ENCODE assay signal across 19 mouse cellular contexts in genomic region chr4:40545700-40546099, GRCm38 (mm10).
"Had no signal": no experiment of that assay in that cellular context is flagged by ENCODE, and none has a peak within 500 bp of the region (broad histone marks: within the 10 kb centered on the region; RNA-seq: fewer than 3 reads in every experiment).

No protein-coding gene starts in this region.

- DNase-seq: kidney, adult 11 months; kidney, adult 8-10 months; kidney, postnatal 10 days; kidney, postnatal 36 days; liver, embryonic 13.5 days; lung, postnatal 10 days; lung, postnatal 36 days; retina, postnatal 1 day; thymus, adult 2 months; thymus, postnatal 14 days; thymus, postnatal 4 days had no signal

- H3K4me1 ChIP-seq: kidney, embryonic 15.5 days; liver, embryonic 13.5 days; megakaryocyte, embryonic 14.5 days; midbrain, embryonic 10.5 days; midbrain, embryonic 13.5 days; neural tube, embryonic 13.5 days had no signal

- H3K9me3 ChIP-seq: kidney, embryonic 15.5 days; liver, embryonic 13.5 days; lung, embryonic 15.5 days; midbrain, embryonic 10.5 days; midbrain, embryonic 13.5 days had no signal

- H3K9ac ChIP-seq: kidney, embryonic 15.5 days; liver, embryonic 13.5 days; lung, embryonic 15.5 days; midbrain, embryonic 13.5 days; neural tube, embryonic 13.5 days had no signal

- H3K4me3 ChIP-seq: kidney, embryonic 15.5 days; liver, embryonic 13.5 days; lung, embryonic 15.5 days; megakaryocyte, embryonic 14.5 days; midbrain, embryonic 10.5 days; midbrain, embryonic 13.5 days; myocyte; neural tube, embryonic 13.5 days had no signal

- H3K4me2 ChIP-seq: kidney, embryonic 15.5 days; liver, embryonic 13.5 days; lung, embryonic 15.5 days; midbrain, embryonic 13.5 days; neural tube, embryonic 13.5 days had no signal

- H3K36me3 ChIP-seq: kidney, embryonic 15.5 days; liver, embryonic 13.5 days; lung, embryonic 15.5 days; midbrain, embryonic 10.5 days; midbrain, embryonic 13.5 days; neural tube, embryonic 13.5 days had no signal

- H3K27me3 ChIP-seq: kidney, embryonic 15.5 days; liver, embryonic 13.5 days; lung, embryonic 15.5 days; megakaryocyte, embryonic 14.5 days; midbrain, embryonic 13.5 days; neural tube, embryonic 13.5 days had no signal

- ATAC-seq: midbrain, embryonic 13.5 days; midbrain, embryonic 16.5 days had no signal

- H3K27ac ChIP-seq: kidney, embryonic 15.5 days; liver, embryonic 13.5 days; lung, embryonic 15.5 days; midbrain, embryonic 10.5 days; midbrain, embryonic 13.5 days; neural tube, embryonic 13.5 days had no signal
